Mouse (Mus musculus) erythroblast, embryonic 14.5 days (primary cell): ENCODE results near the gene Pum1.

Source experiments
- GATA1 ChIP-seq: IDR thresholded peaks from 2 replicates; pipeline ENCODE4 v1.6.1; 2012; ENCODE audit warnings: low read length, inconsistent platforms, mixed read lengths
- TAL1 ChIP-seq: IDR thresholded peaks from 3 replicates; pipeline ENCODE4 v1.6.1; 2012; ENCODE audit warnings: low read length, inconsistent platforms, mixed read lengths

GRCm38 (mm10) chr4:130712341-130712740 lies 49.2 kb downstream of the Pum1 start:
- TF ChIP-seq GATA1 = peak; percentile 60; the same call in 1 of the 2 replicates
- peak; percentile 30; the same call in 1 of the 3 replicates for TF ChIP-seq TAL1
